Mouse (Mus musculus) megakaryocyte-erythroid progenitor cell, adult 5-6 weeks (primary cell): ENCODE measurements around the gene Olfr186. TPM values are rescaled to one million over a fixed set of nuclear protein-coding genes. Genes with fewer than 3 reads are reported as not detected.
"Not testable (repeated sequence)": the region's sequence is repeated elsewhere in the genome, so short reads cannot be mapped to it uniquely, and the experiment has no call there.

Experiments used
- ATAC-seq: replicated peaks from 2 replicates; pipeline ENCODE4 v1.8.0; 2016; ENCODE audit warnings: mild to moderate bottlenecking, inconsistent platforms; ENCODE audit not compliant: severe bottlenecking, poor library complexity, low FRiP score, low TSS enrichment
- total RNA-seq, 2 experiments: library from RNA; stranded (forward) in 1 of 2; stranded (reverse) in 1 of 2; fragments of 200-1000, 215-1000 nt in 1 of 2; fragments of >200 nt in 1 of 2; fragmentation: Nextera tagmentation in 1 of 2; gene quantifications; 2 replicates each; pipeline ENCODE4 v1.2.3; 2014 to 2017

The Olfr186 gene
- total RNA-seq (2014; fragmentation: Nextera tagmentation) (not detected in 2 replicates), total RNA-seq (2017) (not detected in 2 replicates)

DNA sequence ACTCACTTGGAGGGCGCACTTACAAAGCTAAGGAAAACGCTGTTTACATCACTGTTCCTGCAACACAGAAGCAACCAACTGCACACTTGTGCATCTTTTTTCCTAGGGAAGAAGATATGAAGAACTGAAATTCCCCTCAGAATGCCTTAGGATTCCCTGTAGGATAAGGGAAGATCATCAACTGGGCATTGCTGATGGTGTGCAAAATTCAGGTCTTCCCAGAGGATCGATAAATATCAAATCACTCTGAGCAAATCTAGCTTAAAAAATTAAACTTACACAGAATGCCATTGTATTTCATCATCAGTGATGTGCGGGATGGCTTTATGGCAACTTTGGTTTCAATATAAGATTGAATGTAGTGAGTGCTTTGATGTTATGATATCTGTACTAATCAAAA lies at the start of gene Olfr186:
Gene Olfr186, minus strand, starts transcription at position 101 of the 400 bp plus-strand sequence.
- no peak for ATAC-seq

- no peak for ATAC-seq
These were observed 47.8 kb upstream of the Olfr186 start, which contains the start of gene Olfr190 for GRCm38 (mm10) chr16:59077905-59078304. Olfr190 (minus strand) TSS chr16:59078005.

DNA sequence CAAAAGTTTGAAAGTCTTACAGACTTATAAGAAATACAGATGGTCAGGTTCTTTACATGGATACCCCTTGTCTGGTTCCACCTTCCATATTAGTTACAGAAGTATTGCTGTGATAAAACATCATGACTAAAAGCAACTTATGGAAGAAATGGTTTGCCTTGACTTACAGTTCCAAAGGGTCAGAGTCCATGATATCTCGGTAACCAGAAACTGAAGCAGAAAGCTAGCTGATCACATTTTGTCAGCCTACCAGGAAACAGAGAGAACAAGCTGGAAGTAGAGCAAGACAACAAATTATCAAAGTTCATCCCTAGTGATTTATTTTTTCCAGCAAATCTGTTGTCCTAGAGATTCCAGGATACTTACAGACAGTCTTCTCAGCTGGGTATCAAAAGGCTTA lies 43.4 kb upstream of the Olfr186 start:
- no peak for ATAC-seq

DNA sequence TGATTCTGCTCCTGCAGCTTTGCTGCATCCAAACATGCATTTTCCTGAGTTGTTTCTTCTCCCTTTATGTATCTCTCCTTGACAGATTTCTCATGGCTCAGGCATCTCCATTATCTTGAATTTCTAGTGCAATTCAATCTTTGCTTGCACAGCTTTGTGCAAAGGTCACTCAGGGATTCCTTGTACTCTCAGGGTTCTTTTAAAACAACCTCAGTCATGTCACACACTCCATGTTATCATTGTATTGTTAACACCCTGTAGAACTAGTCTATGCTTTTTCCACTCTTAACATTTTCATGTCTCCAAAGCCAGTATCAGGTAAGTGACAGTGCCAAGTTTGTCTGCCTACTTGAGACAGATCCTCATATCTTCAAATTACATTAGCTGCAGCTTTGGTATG lies 41.7 kb upstream of the Olfr186 start:
- ATAC-seq = no peak

DNA sequence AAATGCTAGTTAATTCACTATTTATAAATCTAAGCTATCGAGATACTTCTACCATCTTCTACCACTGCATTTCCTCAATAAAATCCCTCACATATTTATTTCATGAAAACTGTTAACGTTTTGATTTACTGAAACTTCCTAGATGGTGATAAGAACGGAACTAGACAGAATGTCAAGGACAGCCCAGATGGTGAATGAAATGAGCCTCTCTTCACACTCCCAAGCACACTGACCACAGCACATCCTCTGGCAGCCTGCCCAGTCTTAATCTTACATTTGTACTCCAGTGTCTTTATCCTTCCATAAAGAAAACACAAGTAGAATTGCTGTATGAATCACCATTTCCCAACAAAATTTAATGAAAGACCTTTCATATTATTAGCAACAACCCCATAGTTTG lies 32.3 kb upstream of the Olfr186 start:
- ATAC-seq = not testable (repeated sequence)

- not testable (repeated sequence) for ATAC-seq
These were observed 19.2 kb upstream of the Olfr186 start for GRCm38 (mm10) chr16:59049286-59049685.

DNA sequence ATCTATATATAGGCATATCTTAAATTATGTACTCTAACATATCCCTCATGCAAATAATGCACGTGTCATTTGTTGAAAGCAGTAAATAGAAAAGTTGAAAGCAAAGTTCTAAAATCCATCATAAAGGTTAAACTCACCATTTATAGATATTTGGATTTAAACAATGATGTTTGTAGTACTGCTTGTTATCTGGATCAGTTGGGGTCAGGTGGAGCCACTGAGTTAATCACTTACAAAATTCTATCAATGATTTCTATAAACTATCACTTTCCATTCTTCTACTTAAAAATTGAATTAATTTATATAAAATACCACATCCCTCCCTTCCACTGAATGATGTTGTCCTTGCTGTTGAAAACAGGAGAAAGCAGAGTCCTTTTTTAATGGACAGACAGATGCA lies 18.8 kb upstream of the Olfr186 start:
- no peak for ATAC-seq

- ATAC-seq = no peak
These were observed 17.5 kb upstream of the Olfr186 start for GRCm38 (mm10) chr16:59047579-59047978.

DNA sequence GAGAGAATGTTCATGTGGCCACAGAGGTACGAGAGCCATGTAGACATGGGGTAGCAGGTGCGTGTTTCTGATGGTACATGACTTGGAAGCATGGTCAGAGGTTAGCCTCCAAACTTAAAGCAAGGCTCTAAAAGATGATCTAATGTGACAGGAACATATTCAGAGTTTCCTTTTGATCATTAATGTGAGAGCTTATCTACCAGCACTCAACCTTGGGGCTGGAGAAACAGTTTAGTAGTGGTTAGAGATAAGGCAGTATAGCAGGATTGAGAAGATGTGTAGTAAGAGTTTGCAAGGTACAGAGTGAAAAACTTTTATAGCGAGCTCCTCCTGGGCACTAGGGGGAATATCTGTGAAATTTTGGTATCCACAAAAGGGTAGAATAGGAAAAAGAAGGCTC lies 15.7 kb upstream of the Olfr186 start:
- no peak for ATAC-seq

GRCm38 (mm10) chr16:59039710-59040109 lies 9.6 kb upstream of the Olfr186 start, which contains the start of gene Olfr187:
Olfr187 (minus strand) TSS chr16:59039767.
- no peak for ATAC-seq

DNA sequence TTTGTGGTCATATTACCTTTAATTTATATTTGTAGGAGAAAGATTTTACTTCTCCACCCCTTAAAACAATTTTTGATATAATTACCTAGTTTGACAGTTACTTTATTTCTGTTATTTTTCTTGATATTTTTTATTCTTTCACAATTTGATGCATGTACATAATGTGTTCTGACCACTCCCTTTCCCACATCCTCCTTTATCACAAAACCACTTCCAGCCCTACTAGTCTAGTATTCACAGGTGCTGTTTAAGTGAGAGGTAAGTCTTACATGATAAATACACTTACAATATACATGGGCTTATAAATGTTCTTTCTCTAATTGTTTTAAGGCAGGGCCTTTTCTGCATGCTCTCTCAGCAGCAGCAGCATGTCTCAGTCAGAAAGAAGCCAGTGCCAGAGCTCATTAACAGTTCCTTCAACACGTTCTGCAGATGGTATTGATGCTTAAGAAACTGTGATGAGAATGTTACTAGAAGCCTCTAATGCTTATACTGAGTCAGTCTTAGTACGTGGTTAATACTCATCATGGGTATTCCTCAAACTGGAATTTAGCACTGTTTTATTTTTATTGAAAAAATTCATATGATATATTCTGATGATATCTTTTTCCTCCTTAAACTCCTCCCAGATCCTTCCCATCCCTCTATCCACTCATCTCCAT lies 16.6 kb downstream of the Olfr186 start:
- ATAC-seq = no peak

DNA sequence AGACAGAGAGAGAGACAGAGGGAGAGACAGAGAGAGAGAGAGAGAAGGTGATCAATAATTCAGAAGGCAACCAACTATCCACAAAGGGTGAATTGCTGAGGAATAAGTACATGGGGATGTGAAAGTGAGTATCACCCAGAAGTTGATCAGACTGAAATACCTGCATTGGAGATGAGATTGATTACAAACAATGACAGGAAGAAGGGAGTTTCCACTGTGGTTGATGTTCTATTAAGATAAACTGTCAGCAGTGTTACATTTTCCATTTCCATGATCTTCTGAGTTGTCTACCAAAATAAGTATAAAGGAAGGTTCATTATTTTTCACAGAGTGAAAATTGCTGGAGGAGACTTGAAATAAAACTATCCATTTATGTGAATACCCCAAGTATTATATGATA lies 22.9 kb downstream of the Olfr186 start:
- no peak for ATAC-seq

- no peak for ATAC-seq
These were observed 35.0 kb downstream of the Olfr186 start, which contains the start of gene Olfr183 for GRCm38 (mm10) chr16:58995057-58995456. Olfr183 (plus strand) TSS chr16:58995357.

Other genes starting within 250 kb of the Olfr186 start
- not detected in 2 replicates for gene Olfr173, start 230.0 kb downstream of the Olfr186 start, total RNA-seq (2014; fragmentation: Nextera tagmentation)
- not detected in 2 replicates for gene Olfr173, start 230.0 kb downstream of the Olfr186 start, total RNA-seq (2017)
- gene Olfr175-ps1, start 203.5 kb downstream of the Olfr186 start, total RNA-seq (2014; fragmentation: Nextera tagmentation) = not detected in 2 replicates
- gene Olfr175-ps1, start 203.5 kb downstream of the Olfr186 start, total RNA-seq (2017) = not detected in 2 replicates
- not detected in 2 replicates for gene Olfr177, start 155.5 kb downstream of the Olfr186 start, total RNA-seq (2014; fragmentation: Nextera tagmentation)
- gene Olfr177, start 155.5 kb downstream of the Olfr186 start, total RNA-seq (2017) = not detected in 2 replicates
- not detected in 2 replicates for gene Olfr178, start 138.2 kb downstream of the Olfr186 start, total RNA-seq (2014; fragmentation: Nextera tagmentation)
- not detected in 2 replicates for gene Olfr178, start 138.2 kb downstream of the Olfr186 start, total RNA-seq (2017)
- not detected in 2 replicates for gene Olfr181, start 101.5 kb downstream of the Olfr186 start, total RNA-seq (2014; fragmentation: Nextera tagmentation)
- not detected in 2 replicates for gene Olfr181, start 101.5 kb downstream of the Olfr186 start, total RNA-seq (2017)
- not detected in 2 replicates for gene Olfr180, start 100.9 kb downstream of the Olfr186 start, total RNA-seq (2014; fragmentation: Nextera tagmentation)
- gene Olfr180, start 100.9 kb downstream of the Olfr186 start, total RNA-seq (2017) = not detected in 2 replicates
- not detected in 2 replicates for gene Olfr183, start 34.9 kb downstream of the Olfr186 start, total RNA-seq (2014; fragmentation: Nextera tagmentation)
- not detected in 2 replicates for gene Olfr183, start 34.9 kb downstream of the Olfr186 start, total RNA-seq (2017)
- gene Olfr187, start 9.5 kb upstream of the Olfr186 start, total RNA-seq (2014; fragmentation: Nextera tagmentation) = not detected in 2 replicates
- not detected in 2 replicates for gene Olfr187, start 9.5 kb upstream of the Olfr186 start, total RNA-seq (2017)
- not detected in 2 replicates for gene Olfr190, start 47.7 kb upstream of the Olfr186 start, total RNA-seq (2014; fragmentation: Nextera tagmentation)
- not detected in 2 replicates for gene Olfr190, start 47.7 kb upstream of the Olfr186 start, total RNA-seq (2017)
- gene Olfr191, start 59.5 kb upstream of the Olfr186 start, total RNA-seq (2014; fragmentation: Nextera tagmentation) = not detected in 2 replicates
- not detected in 2 replicates for gene Olfr191, start 59.5 kb upstream of the Olfr186 start, total RNA-seq (2017)
- gene Olfr193, start 81.6 kb upstream of the Olfr186 start, total RNA-seq (2014; fragmentation: Nextera tagmentation) = not detected in 2 replicates
- not detected in 2 replicates for gene Olfr193, start 81.6 kb upstream of the Olfr186 start, total RNA-seq (2017)
- not detected in 2 replicates for gene Olfr194, start 90.8 kb upstream of the Olfr186 start, total RNA-seq (2014; fragmentation: Nextera tagmentation)
- not detected in 2 replicates for gene Olfr194, start 90.8 kb upstream of the Olfr186 start, total RNA-seq (2017)
- gene Olfr195, start 116.8 kb upstream of the Olfr186 start, total RNA-seq (2014; fragmentation: Nextera tagmentation) = not detected in 2 replicates
- not detected in 2 replicates for gene Olfr195, start 116.8 kb upstream of the Olfr186 start, total RNA-seq (2017)
- gene Olfr196, start 140.2 kb upstream of the Olfr186 start, total RNA-seq (2014; fragmentation: Nextera tagmentation) = not detected in 2 replicates
- gene Olfr196, start 140.2 kb upstream of the Olfr186 start, total RNA-seq (2017) = not detected in 2 replicates
- not detected in 2 replicates for gene Olfr198, start 173.2 kb upstream of the Olfr186 start, total RNA-seq (2014; fragmentation: Nextera tagmentation)
- gene Olfr198, start 173.2 kb upstream of the Olfr186 start, total RNA-seq (2017) = not detected in 2 replicates
- gene Olfr199, start 189.5 kb upstream of the Olfr186 start, total RNA-seq (2014; fragmentation: Nextera tagmentation) = not detected in 2 replicates
- not detected in 2 replicates for gene Olfr199, start 189.5 kb upstream of the Olfr186 start, total RNA-seq (2017)
- gene Olfr201, start 242.3 kb upstream of the Olfr186 start, total RNA-seq (2014; fragmentation: Nextera tagmentation) = not detected in 2 replicates
- not detected in 2 replicates for gene Olfr201, start 242.3 kb upstream of the Olfr186 start, total RNA-seq (2017)